Mouse (Mus musculus) adrenal gland, postnatal 4 days (tissue): ENCODE results near the gene Erich3. TPM values are rescaled to one million over a fixed set of nuclear protein-coding genes. Genes with fewer than 3 reads are reported as not detected.

ENCODE experiments used
- total RNA-seq, 2 experiments: library from RNA; stranded (reverse); gene quantifications; 2 replicates each; pipeline ENCODE4 v1.2.3; 2021

The Erich3 gene
- total RNA-seq, 2 experiments from 2014 or later, result 0.67 to 1.0 TPM

Other genes with a start within 250 kb of the Erich3 start
- gene Cryz, start 67.1 kb upstream of the Erich3 start, total RNA-seq, result 10 to 100 TPM; 27.8 to 37.1 TPM
- 1 to 10 TPM; 6.5 to 7.6 TPM for gene Tyw3, start 66.8 kb upstream of the Erich3 start, total RNA-seq